Mouse (Mus musculus) heart, postnatal 0 days (tissue): ENCODE measurements around the gene Acaa1a.

Source experiments
- CTCF ChIP-seq: IDR thresholded peaks from 2 replicates; pipeline ENCODE4 v1.5.1; 2016; ENCODE audit warnings: antibody characterized with exemption, control low read depth, low read depth
- EP300 ChIP-seq: IDR thresholded peaks from 2 replicates; pipeline ENCODE4 v1.6.1; 2016; ENCODE audit warnings: antibody characterized with exemption, low read depth

DNA sequence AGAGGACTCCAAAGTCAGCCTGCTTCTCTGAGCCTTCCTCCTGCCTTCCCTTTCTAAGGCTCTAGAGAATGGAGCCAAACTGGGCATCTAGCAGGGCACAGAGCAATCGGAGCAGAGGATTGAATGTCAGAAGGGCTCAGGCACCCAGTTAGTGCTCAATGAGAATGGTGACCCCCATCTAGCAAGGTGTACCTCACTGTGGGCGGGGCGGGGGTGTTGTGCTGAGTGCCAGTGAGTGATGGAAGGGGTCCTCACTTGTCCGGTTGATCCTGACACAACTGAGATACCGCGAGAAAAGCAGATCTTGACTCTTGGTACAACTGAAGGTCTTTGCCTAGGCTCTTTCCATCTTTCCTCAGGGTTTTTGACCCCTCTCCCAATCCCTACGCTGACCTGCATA, 370 bp upstream of the Acaa1a start:
- TF ChIP-seq CTCF (no peak), EP300 (no peak)
